Mouse (Mus musculus) gastrocnemius, adult 2 months (tissue): ENCODE results near the gene Icam4. TPM values are rescaled to one million over a fixed set of nuclear protein-coding genes. Genes with fewer than 3 reads are reported as not detected.
"Not testable (repeated sequence)": the region's sequence is repeated elsewhere in the genome, so short reads cannot be mapped to it uniquely, and the experiment has no call there.

Experiments
- DNase-seq: peaks from one replicate; pipeline ENCODE4 v3.0.0; 2022
- H3K27ac ChIP-seq: fragments of 200-600 bp; 2 replicates; pipeline ENCODE4 v1.8.1; 2022; ENCODE audit warnings: mild to moderate bottlenecking
- H3K4me3 ChIP-seq: fragments of 200-600 bp; 2 replicates; pipeline ENCODE4 v1.8.1; 2022; ENCODE audit warnings: mild to moderate bottlenecking, moderate library complexity
- CTCF ChIP-seq: fragments of 200-600 bp; IDR thresholded peaks from 2 replicates; pipeline ENCODE4 v1.8.1; 2022; ENCODE audit warnings: antibody characterized with exemption, mild to moderate bottlenecking, moderate library complexity
- intact Hi-C: fragments of 180-260 bp; cut with DNase I; formaldehyde crosslinking; loops from one replicate; pipeline ENCODE4 v1.15.1; 2025
- total RNA-seq, 2 experiments: library from RNA; stranded (reverse); gene quantifications; 2 replicates each; pipeline ENCODE4 v1.2.3; 2021

Icam4 gene
- total RNA-seq, 2 experiments from 2014 or later, result 1.2 to 2.2 TPM

- H3K4me3 ChIP-seq, result peak overlapping the region; percentile 83
- intact Hi-C loops, result loop anchor here (2.0 to 5.0 kb wide), 2 partner anchors 101 to 130 kb away; partner anchors contain the start of gene Tyk2
- peak; percentile 66 for TF ChIP-seq CTCF
- peak overlapping the region; percentile 84 for H3K27ac ChIP-seq
- peak; percentile 90 for DNase-seq
Measured at GRCm38 (mm10) chr9:21030781-21031250, 1.6 kb downstream of the Icam4 start.

DNA sequence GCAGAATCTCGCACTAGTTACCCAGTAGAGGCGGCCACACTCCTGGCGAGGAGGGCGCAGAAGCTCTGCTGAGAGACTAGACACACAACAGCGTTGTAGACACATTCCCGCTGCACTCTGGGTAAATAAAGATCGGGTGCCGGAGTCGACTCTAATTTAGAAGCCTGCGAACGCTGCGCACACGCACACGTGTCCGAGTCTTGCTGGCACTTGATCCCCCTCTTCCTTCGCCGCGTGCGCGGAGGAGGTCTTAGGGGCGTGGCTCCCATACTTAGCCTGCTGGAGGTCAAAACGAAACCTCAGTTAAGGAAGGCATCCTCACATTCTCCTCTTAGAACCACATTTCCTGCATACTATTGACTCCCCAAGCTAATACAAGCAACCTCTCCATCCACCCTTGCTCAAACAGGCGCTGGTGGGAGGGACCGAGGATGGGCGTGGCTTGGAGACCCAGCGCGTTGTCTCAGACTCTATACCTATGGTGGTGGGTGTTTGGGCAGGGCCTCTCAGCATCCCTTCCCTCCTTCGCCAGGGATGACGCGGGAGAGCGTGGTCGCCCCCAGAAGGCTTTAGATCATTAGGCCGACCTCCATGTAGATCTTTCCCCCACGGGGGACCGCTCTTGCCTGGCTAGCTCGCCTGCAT lies 2.2 kb downstream of the Icam4 start:
- peak; percentile 78 for DNase-seq
- no peak for TF ChIP-seq CTCF
- Histone ChIP-seq H3K4me3 (peak overlapping the region; percentile 83), H3K27ac (peak overlapping the region; percentile 84)
- intact Hi-C loops, result loop anchor here (2.0 to 5.0 kb wide), 2 partner anchors 101 to 131 kb away; partner anchors contain the start of gene Tyk2

DNA sequence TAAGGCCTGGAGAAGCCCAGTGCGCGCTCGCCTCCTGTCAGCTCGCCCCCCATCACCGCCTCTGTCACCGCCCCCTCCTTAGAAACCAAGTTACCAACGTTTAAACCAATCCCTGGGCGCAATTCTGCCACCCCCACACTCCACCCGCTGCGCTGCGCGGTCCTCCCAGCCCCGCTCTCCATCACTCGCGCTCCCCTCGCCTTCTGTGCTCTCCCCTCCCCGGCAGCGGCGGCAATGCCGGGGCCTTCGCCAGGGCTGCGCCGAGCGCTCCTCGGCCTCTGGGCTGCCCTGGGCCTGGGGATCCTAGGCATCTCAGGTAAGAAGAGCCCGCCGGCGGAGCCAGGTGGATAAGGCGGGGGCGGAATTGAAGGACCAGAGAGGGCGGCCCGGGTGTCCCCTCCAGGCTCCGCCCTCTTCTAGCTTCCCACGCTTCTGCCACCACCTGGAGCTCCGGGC lies 2.8 kb downstream of the Icam4 start, which contains the start of gene Icam5:
Gene Icam5 (plus strand): TSS at position 178 of the 456 bp plus-strand sequence.
- DNase-seq, result peak; percentile 36
- peak within 1 kb of the TSS; percentile 83 for H3K4me3 ChIP-seq
- TF ChIP-seq CTCF, result no peak
- peak within 1 kb of the TSS; percentile 84 for H3K27ac ChIP-seq
- intact Hi-C loops, result loop anchor here (2.0 to 5.0 kb wide), 3 partner anchors 59 to 131 kb away; partner anchors contain the start of genes Gm38431 and Tyk2

DNA sequence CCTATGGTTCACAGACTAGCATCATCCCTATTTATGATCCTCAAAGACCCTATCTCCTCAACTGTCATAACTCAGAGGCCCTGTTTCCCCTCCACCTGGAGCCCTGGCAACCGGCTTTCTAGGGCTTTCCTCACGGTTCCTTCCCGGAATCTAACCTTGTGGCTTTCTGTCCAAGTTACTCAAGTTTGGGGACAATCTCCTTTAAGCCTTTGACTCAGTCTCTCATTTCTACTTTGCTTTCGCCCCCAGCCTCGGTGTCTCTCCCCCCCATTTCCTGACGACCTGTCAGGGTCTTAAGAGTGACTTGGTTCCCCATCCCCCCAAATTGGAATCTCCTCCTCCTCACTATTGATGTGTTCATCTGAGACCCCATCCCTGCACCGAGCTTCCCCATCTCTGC lies 3.3 kb downstream of the Icam4 start:
- no peak for TF ChIP-seq CTCF
- no peak for DNase-seq
- intact Hi-C loops, result loop anchor here (2.0 to 5.0 kb wide), 2 partner anchors 58 to 100 kb away; partner anchors contain the start of genes Gm38431 and Tyk2
- H3K4me3 ChIP-seq, result peak overlapping the region; percentile 83
- no peak overlapping the region for H3K27ac ChIP-seq

DNA sequence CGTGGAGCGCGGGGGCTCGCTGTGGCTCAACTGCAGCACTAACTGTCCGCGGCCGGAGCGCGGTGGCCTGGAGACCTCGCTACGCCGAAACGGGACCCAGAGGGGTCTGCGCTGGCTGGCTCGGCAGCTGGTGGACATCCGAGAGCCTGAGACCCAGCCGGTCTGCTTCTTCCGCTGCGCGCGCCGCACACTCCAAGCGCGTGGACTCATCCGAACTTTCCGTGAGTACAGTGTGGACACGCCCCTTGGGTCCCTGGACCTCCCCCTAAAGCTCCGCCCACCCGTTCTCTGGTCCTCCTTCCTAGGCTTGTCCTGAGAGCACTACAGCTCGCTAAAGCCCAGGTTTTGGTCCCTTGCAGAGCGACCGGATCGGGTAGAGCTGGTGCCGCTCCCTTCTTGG lies 4.0 kb downstream of the Icam4 start:
- peak; percentile 92 for DNase-seq
- no peak for TF ChIP-seq CTCF
- peak overlapping the region; percentile 83 for H3K4me3 ChIP-seq
- H3K27ac ChIP-seq, result peak overlapping the region; percentile 29; the same call in 1 of the 2 replicates
- intact Hi-C loops, result loop anchor here (2.0 to 5.0 kb wide), 2 partner anchors 58 to 99 kb away; partner anchors contain the start of genes Gm38431 and Tyk2

DNA sequence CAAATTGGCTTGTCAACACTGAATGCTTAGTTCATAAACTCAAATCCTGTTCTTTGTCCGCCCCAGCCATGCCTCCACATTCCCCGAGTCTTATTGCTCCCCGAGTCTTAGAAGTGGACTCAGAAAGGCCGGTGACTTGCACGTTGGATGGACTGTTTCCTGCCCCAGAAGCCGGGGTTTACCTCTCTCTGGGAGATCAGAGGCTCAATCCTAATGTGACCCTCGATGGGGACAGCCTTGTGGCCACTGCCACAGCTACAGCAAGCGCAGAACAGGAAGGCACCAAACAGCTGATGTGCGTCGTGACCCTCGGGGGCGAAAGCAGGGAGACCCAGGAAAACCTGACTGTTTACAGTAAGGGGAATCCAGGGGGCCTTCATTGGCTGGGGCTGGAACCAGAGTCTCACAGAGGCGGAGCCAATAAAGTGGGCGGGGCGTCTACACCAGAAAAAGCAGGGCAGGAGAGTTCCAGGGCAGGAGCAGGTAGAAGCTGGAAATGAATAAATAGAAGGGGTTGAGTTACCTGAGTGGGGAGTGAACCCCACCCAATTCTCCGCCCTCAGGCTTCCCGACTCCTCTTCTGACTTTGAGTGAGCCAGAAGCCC lies 5.4 kb downstream of the Icam4 start:
- no peak for DNase-seq
- intact Hi-C loops, result loop anchor here (5.0 kb wide), 1 partner anchor 98 kb away; the partner anchor contains the start of gene Tyk2
- Histone ChIP-seq H3K27ac (no peak overlapping the region), H3K4me3 (no peak overlapping the region)
- TF ChIP-seq CTCF, result no peak

- intact Hi-C loops, result no loop called here
- no peak for TF ChIP-seq CTCF
Measured at GRCm38 (mm10) chr9:21035586-21035985, 6.4 kb downstream of the Icam4 start.

GRCm38 (mm10) chr9:21036161-21036560 lies 7.0 kb downstream of the Icam4 start:
- no peak for TF ChIP-seq CTCF
- no peak for DNase-seq
- intact Hi-C loops, result no loop called here
- Histone ChIP-seq H3K4me3 (no peak overlapping the region), H3K27ac (no peak overlapping the region)

More at GRCm38 (mm10) chr9:21035586-21035985, 6.4 kb downstream of the Icam4 start:
- Histone ChIP-seq H3K4me3 (no peak overlapping the region), H3K27ac (no peak overlapping the region)
- DNase-seq, result no peak

DNA sequence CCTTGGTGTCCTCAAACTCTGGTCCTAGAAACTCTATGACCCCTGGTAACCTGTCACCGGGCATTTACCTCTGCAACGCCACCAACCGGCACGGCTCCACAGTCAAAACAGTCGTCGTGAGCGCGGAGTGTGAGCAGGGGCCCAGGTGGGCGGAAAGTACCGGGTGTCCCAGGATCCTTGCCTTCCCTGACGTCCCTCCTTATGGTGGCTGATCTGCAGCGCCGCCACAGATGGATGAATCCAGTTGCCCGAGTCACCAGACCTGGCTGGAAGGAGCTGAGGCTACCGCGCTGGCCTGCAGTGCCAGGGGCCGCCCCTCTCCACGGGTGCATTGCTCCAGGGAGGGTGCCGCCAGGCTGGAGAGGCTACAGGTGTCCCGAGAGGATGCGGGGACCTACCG lies 7.5 kb downstream of the Icam4 start:
- Histone ChIP-seq H3K27ac (no peak overlapping the region), H3K4me3 (no peak overlapping the region)
- DNase-seq, result no peak
- no peak for TF ChIP-seq CTCF
- intact Hi-C loops, result no loop called here

- Histone ChIP-seq H3K4me3 (peak overlapping the region; percentile 48), H3K27ac (no peak overlapping the region)
- intact Hi-C loops, result no loop called here
- TF ChIP-seq CTCF, result no peak
- peak; percentile 31 for DNase-seq
Measured at GRCm38 (mm10) chr9:21037481-21037891, 8.3 kb downstream of the Icam4 start.

DNA sequence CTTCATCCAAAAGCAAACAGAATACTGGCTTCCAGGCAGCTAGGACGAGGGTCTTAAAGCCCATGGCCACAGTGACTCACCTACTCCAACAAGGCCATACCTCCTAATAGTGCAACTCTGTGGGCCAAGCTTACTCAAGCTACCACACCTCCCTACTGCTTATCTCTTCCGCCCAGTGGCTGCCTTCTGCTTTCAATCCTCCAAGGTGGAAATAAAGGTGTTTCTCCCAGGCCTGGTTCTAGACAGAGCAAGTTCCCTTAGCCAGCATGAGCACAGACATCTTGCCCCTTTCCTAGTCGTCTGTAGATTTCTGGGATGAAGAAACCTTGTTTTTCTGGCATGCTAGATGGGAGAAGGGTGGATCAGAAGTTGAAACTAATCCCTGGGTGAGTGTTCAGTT lies 10.6 kb downstream of the Icam4 start:
- intact Hi-C loops, result no loop called here
- no peak overlapping the region for H3K27ac ChIP-seq
- TF ChIP-seq CTCF, result no peak
- no peak overlapping the region for H3K4me3 ChIP-seq
- DNase-seq, result no peak

- DNase-seq, result no peak
- no peak overlapping the region for H3K4me3 ChIP-seq
- no peak for TF ChIP-seq CTCF
- no peak overlapping the region for H3K27ac ChIP-seq
- intact Hi-C loops, result no loop called here
Measured at GRCm38 (mm10) chr9:21041308-21041707, 12.1 kb downstream of the Icam4 start.

DNA sequence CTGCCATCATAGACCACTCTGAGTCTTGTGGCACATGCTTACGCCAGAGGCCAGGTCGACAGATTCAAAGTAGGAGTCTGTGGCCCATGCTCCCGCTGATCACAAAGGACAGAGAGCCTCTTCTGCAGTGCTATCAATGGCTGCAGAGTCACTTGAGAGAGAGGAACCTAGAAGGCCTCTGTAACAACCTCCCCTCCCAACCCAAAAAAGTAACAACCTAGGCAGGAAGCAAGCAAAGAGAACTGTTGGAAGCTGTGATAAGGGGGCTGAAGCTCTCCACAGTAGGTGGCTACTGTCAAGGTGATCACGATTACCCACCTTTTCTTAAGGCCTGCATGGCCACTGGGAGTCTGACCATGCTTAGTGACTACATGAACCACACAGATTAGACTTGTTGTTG lies 14.4 kb downstream of the Icam4 start:
- intact Hi-C loops, result no loop called here
- no peak overlapping the region for H3K4me3 ChIP-seq
- no peak for TF ChIP-seq CTCF
- no peak for DNase-seq
- no peak overlapping the region for H3K27ac ChIP-seq

DNA sequence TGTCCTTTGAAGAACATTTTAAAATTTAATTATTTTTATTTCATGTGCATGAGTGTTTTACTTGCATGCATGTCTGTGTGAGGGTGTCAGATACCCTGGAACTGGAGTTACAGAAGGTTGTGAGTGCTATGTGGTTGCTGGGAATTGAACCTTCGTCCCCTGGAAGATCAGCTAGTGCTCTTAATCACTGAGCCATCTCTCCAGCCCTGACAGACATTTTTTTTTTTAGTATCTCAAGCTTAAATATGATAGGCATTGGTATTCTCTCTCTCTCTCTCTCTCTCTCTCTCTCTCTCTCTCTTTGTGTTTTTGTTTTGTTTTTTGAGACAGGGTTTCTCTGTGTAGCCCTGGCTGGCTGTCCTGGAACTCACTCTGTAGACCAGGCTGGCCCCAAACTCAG lies 15.6 kb downstream of the Icam4 start:
- H3K4me3 ChIP-seq, H3K27ac ChIP-seq, DNase-seq, intact Hi-C loops: not testable (repeated sequence)
